Mouse (Mus musculus) neural tube, embryonic 15.5 days (tissue): ENCODE measurements at regions not wholly inside any gene's neighbourhood (a gene's known extent, or its start where the extent isn't known, plus 50 kb on each side); places are given as distances from the start of the nearest gene placed in this dataset.

Source experiments
- ATAC-seq: fragments of 200-750 bp; cut with Nextera tagmentation; 2 replicates; pipeline ENCODE4 v1.8.0; 2017; ENCODE audit warnings: mild to moderate bottlenecking, moderate TSS enrichment, moderate library complexity; ENCODE audit not compliant: low FRiP score
- H3K27ac ChIP-seq: fragments of 300-500 bp; sonication (generic); replicated peaks from 2 replicates; pipeline ENCODE4 v1.5.1; 2015; ENCODE audit warnings: mild to moderate bottlenecking, inconsistent platforms
- H3K27me3 ChIP-seq: fragments of 300-500 bp; sonication (generic); replicated peaks from 2 replicates; pipeline ENCODE4 v1.6.1; 2015; ENCODE audit warnings: inconsistent platforms
- H3K36me3 ChIP-seq: fragments of 300-500 bp; sonication (generic); 2 replicates; pipeline ENCODE4 v1.6.1; 2015; ENCODE audit warnings: inconsistent platforms
- H3K4me1 ChIP-seq: fragments of 300-500 bp; sonication (generic); 2 replicates; pipeline ENCODE4 v1.6.1; 2015; ENCODE audit warnings: inconsistent platforms
- H3K4me2 ChIP-seq: fragments of 300-500 bp; sonication (generic); 2 replicates; pipeline ENCODE4 v1.6.1; 2015; ENCODE audit warnings: inconsistent platforms, mild to moderate bottlenecking, moderate library complexity
- H3K4me3 ChIP-seq: fragments of 300-500 bp; sonication (generic); replicated peaks from 2 replicates; pipeline ENCODE4 v1.5.1; 2015; ENCODE audit warnings: mild to moderate bottlenecking, inconsistent platforms
- H3K9ac ChIP-seq: fragments of 300-500 bp; sonication (generic); replicated peaks from 2 replicates; pipeline ENCODE4 v1.6.1; 2015; ENCODE audit warnings: mild to moderate bottlenecking, inconsistent platforms
- H3K9me3 ChIP-seq: fragments of 300-500 bp; sonication (generic); replicated peaks from 2 replicates; pipeline ENCODE4 v1.6.1; 2016; ENCODE audit warnings: inconsistent platforms
- WGBS: fragments of 180-500 bp; shearing (Covaris S2); methylation state at CpG from one replicate; pipeline ENCODE4 v1.1.7; 2015; ENCODE audit warnings: mixed read lengths; 5-methylcytosine and 5-hydroxymethylcytosine counted together

GRCm38 (mm10) chr5:96936239-96936638 lies 61.2 kb upstream of the Bmp2k start:
- Histone ChIP-seq H3K4me1 (peaks cover 12% of the 10 kb centered on the region), H3K27me3 (no peaks in the 10 kb centered on the region), H3K9ac (no peak overlapping the region), H3K27ac (no peak overlapping the region), H3K4me2 (no peak overlapping the region), H3K36me3 (no peaks in the 10 kb centered on the region), H3K9me3 (no peaks in the 10 kb centered on the region), H3K4me3 (no peak overlapping the region)
- no peak for ATAC-seq
- WGBS = 79% methylated on average over 3 of the region's 3 CpGs

GRCm38 (mm10) chr5:96938718-96939117 lies 58.8 kb upstream of the Bmp2k start:
- Histone ChIP-seq H3K27ac (no peak overlapping the region), H3K27me3 (no peaks in the 10 kb centered on the region), H3K4me1 (peaks cover 17% of the 10 kb centered on the region), H3K9me3 (no peaks in the 10 kb centered on the region), H3K4me2 (no peak overlapping the region), H3K4me3 (no peak overlapping the region), H3K9ac (no peak overlapping the region), H3K36me3 (no peaks in the 10 kb centered on the region)
- WGBS = 84% methylated on average over 11 of the region's 11 CpGs
- no peak for ATAC-seq

GRCm38 (mm10) chr5:96939273-96939672 lies 58.2 kb upstream of the Bmp2k start:
- Histone ChIP-seq H3K27me3 (no peaks in the 10 kb centered on the region), H3K27ac (no peak overlapping the region), H3K36me3 (no peaks in the 10 kb centered on the region), H3K4me3 (no peak overlapping the region), H3K4me1 (peaks cover 17% of the 10 kb centered on the region), H3K4me2 (no peak overlapping the region), H3K9ac (no peak overlapping the region), H3K9me3 (no peaks in the 10 kb centered on the region)
- 75% methylated on average over 1 of the region's 1 CpGs for WGBS
- no peak for ATAC-seq

DNA sequence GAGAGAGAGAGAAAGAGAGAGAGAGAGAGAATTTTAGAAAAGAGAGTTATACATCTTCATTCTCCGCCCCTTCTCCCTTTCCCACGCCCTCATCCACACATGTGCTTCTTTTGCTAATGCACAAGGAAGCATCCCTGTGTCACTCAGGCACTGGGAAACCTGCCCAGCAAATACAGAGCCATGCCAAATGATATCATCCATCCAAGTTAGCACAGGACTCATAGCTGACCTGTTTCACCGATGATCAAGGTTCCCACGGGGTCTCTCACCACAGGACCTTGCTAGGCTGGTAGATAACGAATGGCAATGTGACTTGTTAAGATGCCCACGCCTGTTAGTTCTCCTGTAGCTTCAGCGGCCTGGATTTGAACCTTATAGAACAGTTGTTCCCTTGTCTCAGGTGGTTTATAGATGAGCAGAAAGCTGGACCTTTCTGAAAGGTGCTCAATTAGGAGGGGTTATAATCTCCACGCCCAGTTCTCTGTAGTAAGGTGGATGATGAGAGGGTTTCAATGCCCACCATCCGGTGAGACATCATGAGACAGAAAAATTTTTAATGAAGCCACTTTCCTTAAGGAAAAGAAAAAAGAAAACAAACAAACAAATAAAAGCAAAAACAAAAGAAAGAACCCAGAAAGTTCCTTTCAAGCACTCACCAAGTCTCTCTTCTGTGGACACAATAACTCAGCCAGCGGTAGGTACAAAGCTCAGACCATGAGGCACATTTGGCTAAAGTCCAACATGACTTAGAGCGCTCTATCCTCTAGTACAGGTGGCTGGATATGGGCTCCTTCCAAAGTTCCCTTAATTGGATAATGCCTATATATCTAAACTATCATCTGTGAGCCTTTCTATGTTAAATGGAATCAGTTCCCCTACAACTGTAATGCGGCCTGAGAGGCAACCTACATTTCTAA lies 57.1 kb upstream of the Bmp2k start:
- H3K4me2 ChIP-seq = no peak overlapping the region
- H3K9me3 ChIP-seq = no peaks in the 10 kb centered on the region
- 73% methylated on average over 12 of the region's 12 CpGs for WGBS
- no peak overlapping the region for H3K9ac ChIP-seq
- H3K4me1 ChIP-seq = peaks cover 17% of the 10 kb centered on the region
- no peaks in the 10 kb centered on the region for H3K36me3 ChIP-seq
- H3K4me3 ChIP-seq = no peak overlapping the region
- no peak for ATAC-seq
- peak overlapping the region; percentile 41 for H3K27ac ChIP-seq
- H3K27me3 ChIP-seq = no peaks in the 10 kb centered on the region

DNA sequence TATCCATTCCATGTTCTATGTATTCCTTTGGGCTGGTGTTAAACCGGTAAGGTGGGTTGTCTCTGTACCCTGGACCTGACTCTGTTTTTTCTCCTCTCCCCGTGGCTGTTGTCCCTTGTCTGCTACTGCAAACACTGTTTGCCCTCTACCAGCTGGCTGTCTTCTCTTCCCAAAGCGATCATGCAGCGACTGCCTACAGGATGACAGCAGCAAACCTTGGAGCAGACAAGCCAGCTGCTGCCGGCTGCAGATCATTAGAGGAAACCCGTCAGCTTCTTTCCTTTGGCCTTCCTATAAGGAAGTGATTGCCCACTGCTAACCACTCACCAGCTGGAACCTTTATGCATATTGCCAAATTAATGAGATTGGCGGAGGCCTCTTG lies 56.4 kb upstream of the Bmp2k start:
- no peak; the same call in 1 of the 2 replicates for ATAC-seq
- peaks cover 17% of the 10 kb centered on the region for H3K4me1 ChIP-seq
- no peak overlapping the region for H3K9ac ChIP-seq
- H3K9me3 ChIP-seq = no peaks in the 10 kb centered on the region
- WGBS = 39% methylated on average over 7 of the region's 7 CpGs
- peak overlapping the region; percentile 41 for H3K27ac ChIP-seq
- H3K4me2 ChIP-seq = no peak overlapping the region
- H3K36me3 ChIP-seq = no peaks in the 10 kb centered on the region
- H3K27me3 ChIP-seq = no peaks in the 10 kb centered on the region
- no peak overlapping the region for H3K4me3 ChIP-seq

- H3K27ac ChIP-seq = peak overlapping the region; percentile 41; the same call in 1 of the 2 replicates
- H3K4me2 ChIP-seq = no peak overlapping the region
- no peak overlapping the region for H3K9ac ChIP-seq
- H3K4me1 ChIP-seq = peaks cover 17% of the 10 kb centered on the region
- H3K36me3 ChIP-seq = no peaks in the 10 kb centered on the region
- WGBS = 55% methylated on average over 2 of the region's 2 CpGs
- no peak for ATAC-seq
- H3K9me3 ChIP-seq = no peaks in the 10 kb centered on the region
- no peaks in the 10 kb centered on the region for H3K27me3 ChIP-seq
- no peak overlapping the region for H3K4me3 ChIP-seq
Measured at GRCm38 (mm10) chr5:96941518-96941917, 56.0 kb upstream of the Bmp2k start.
